Mouse (Mus musculus): ENCODE results near the gene Gprc5b.

DNA sequence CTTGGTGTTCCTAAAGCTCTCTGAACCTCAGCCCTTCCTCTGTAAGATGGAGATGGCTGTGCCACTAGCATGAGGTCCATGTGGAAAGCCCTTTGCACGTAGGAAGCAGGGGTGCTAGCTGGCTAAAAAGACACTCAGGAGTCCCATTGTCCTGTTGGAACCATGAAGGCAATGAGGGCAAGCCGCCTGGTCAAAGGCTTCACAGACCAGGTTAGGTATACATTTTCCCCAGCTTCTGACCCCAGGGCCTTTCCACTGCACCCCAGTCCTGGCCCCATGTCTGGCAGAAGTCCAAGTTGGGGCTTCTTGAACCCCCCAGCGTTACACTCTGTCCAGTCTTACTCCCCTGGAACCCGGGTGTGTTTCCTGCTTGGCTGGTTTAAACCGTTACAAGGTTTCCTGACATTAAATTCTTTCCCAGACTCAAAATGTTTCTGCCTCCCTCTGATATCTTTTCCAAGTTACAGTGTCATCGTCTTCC is 2.9 kb downstream of the Gprc5b start:
- TF ChIP-seq CTCF (IDR thresholded peaks at IDR 0.05; ENCODE audit: borderline replicate concordance, insufficient read depth, low read length) (no peak), POLR2A (IDR thresholded peaks at IDR 0.05; ENCODE audit: low read depth, low read length) (no peak)

Data from embryonic fibroblast, embryonic 13.5 days (primary cell).